Mouse (Mus musculus): ENCODE results near the gene Gtf3c5. TPM values are rescaled to one million over a fixed set of nuclear protein-coding genes. Genes with fewer than 3 reads are reported as not detected.

Gtf3c5 gene
- 12.2 and 15.2 TPM in 2 replicates for total RNA-seq (2015)
- total RNA-seq (2017) = 10.3 and 13.7 TPM in 2 replicates

GRCm38 (mm10) chr2:28583651-28584050 lies at the start of gene Gtf3c5:
Gtf3c5 (minus strand) TSS chr2:28583751.
- no peak for ATAC-seq (ENCODE audit: poor library complexity, severe bottlenecking)

- no peak for ATAC-seq (ENCODE audit: poor library complexity, severe bottlenecking)
These were observed 49.6 kb upstream of the Gtf3c5 start for GRCm38 (mm10) chr2:28633136-28633535.

GRCm38 (mm10) chr2:28632626-28633025 lies 49.1 kb upstream of the Gtf3c5 start:
- no peak for ATAC-seq (ENCODE audit: poor library complexity, severe bottlenecking)

GRCm38 (mm10) chr2:28629911-28630381 lies 46.4 kb upstream of the Gtf3c5 start:
- no peak for ATAC-seq (ENCODE audit: poor library complexity, severe bottlenecking)

- ATAC-seq (ENCODE audit: poor library complexity, severe bottlenecking) = no peak
These were observed 44.5 kb upstream of the Gtf3c5 start for GRCm38 (mm10) chr2:28628053-28628452.

- ATAC-seq (ENCODE audit: poor library complexity, severe bottlenecking) = no peak
These were observed 42.5 kb upstream of the Gtf3c5 start for GRCm38 (mm10) chr2:28626038-28626437.

GRCm38 (mm10) chr2:28624870-28625269 lies 41.3 kb upstream of the Gtf3c5 start:
- no peak for ATAC-seq (ENCODE audit: poor library complexity, severe bottlenecking)

GRCm38 (mm10) chr2:28622521-28623124 lies 39.1 kb upstream of the Gtf3c5 start:
- ATAC-seq (ENCODE audit: poor library complexity, severe bottlenecking) = peak; percentile 41; the same call in 1 of the 2 replicates

- peak; percentile 57 for ATAC-seq (ENCODE audit: poor library complexity, severe bottlenecking)
These were observed 38.2 kb upstream of the Gtf3c5 start, which contains the start of gene Gfi1b for GRCm38 (mm10) chr2:28621664-28622171. Gfi1b (minus strand) TSS chr2:28621982.

GRCm38 (mm10) chr2:28621111-28621510 lies 37.6 kb upstream of the Gtf3c5 start:
- ATAC-seq (ENCODE audit: poor library complexity, severe bottlenecking) = no peak

GRCm38 (mm10) chr2:28620522-28620921 lies 37.0 kb upstream of the Gtf3c5 start:
- no peak for ATAC-seq (ENCODE audit: poor library complexity, severe bottlenecking)

GRCm38 (mm10) chr2:28619369-28619768 lies 35.8 kb upstream of the Gtf3c5 start:
- ATAC-seq (ENCODE audit: poor library complexity, severe bottlenecking) = no peak

GRCm38 (mm10) chr2:28618777-28619336 lies 35.3 kb upstream of the Gtf3c5 start:
- ATAC-seq (ENCODE audit: poor library complexity, severe bottlenecking) = peak; percentile 53

- ATAC-seq (ENCODE audit: poor library complexity, severe bottlenecking) = no peak
These were observed 34.2 kb upstream of the Gtf3c5 start for GRCm38 (mm10) chr2:28617498-28618486.

- ATAC-seq (ENCODE audit: poor library complexity, severe bottlenecking) = no peak
These were observed 33.3 kb upstream of the Gtf3c5 start for GRCm38 (mm10) chr2:28616874-28617273.

- no peak for ATAC-seq (ENCODE audit: poor library complexity, severe bottlenecking)
These were observed 32.8 kb upstream of the Gtf3c5 start for GRCm38 (mm10) chr2:28616358-28616757.

GRCm38 (mm10) chr2:28613599-28613998 lies 30.0 kb upstream of the Gtf3c5 start:
- ATAC-seq (ENCODE audit: poor library complexity, severe bottlenecking) = no peak

- ATAC-seq (ENCODE audit: poor library complexity, severe bottlenecking) = no peak
These were observed 29.0 kb upstream of the Gtf3c5 start for GRCm38 (mm10) chr2:28612436-28613063.

GRCm38 (mm10) chr2:28611407-28611787 lies 27.8 kb upstream of the Gtf3c5 start:
- ATAC-seq (ENCODE audit: poor library complexity, severe bottlenecking) = peak; percentile 40; the same call in 1 of the 2 replicates

- ATAC-seq (ENCODE audit: poor library complexity, severe bottlenecking) = no peak
These were observed 27.3 kb upstream of the Gtf3c5 start for GRCm38 (mm10) chr2:28610716-28611406.

Measured in megakaryocyte, adult 5-6 weeks (primary cell).